Mouse (Mus musculus) kidney, embryonic 16.5 days (tissue): Measurements from ENCODE around the gene Wnt7b. TPM values are rescaled to one million over a fixed set of nuclear protein-coding genes. Genes with fewer than 3 reads are reported as not detected.
A peak's percentile ranks its signal among the peaks of the same experiment; 100 is the strongest.

ENCODE experiments used
- ATAC-seq: fragments of 200-750 bp; cut with Nextera tagmentation; 2 replicates; pipeline ENCODE4 v1.8.0; 2017; ENCODE audit warnings: moderate TSS enrichment; ENCODE audit not compliant: low FRiP score, low TSS enrichment
- H3K27ac ChIP-seq: fragments of 300-500 bp; sonication (generic); 2 replicates; pipeline ENCODE4 v1.5.1; 2014; ENCODE audit warnings: low read length
- H3K27me3 ChIP-seq: fragments of 300-500 bp; sonication (generic); 2 replicates; pipeline ENCODE4 v1.6.1; 2014; ENCODE audit warnings: low read length, control low read depth, mixed read lengths; ENCODE audit not compliant: insufficient read depth
- H3K36me3 ChIP-seq: fragments of 300-500 bp; sonication (generic); 2 replicates; pipeline ENCODE4 v1.6.1; 2014; ENCODE audit warnings: low read length, control low read depth, mixed read lengths; ENCODE audit not compliant: insufficient read depth
- H3K4me1 ChIP-seq: fragments of 300-500 bp; sonication (generic); 2 replicates; pipeline ENCODE4 v1.6.1; 2014; ENCODE audit warnings: low read length, control low read depth, mixed read lengths; ENCODE audit not compliant: insufficient read depth
- H3K4me2 ChIP-seq: fragments of 300-500 bp; sonication (generic); replicated peaks from 2 replicates; pipeline ENCODE4 v1.6.1; 2014; ENCODE audit warnings: low read depth, low read length
- H3K4me3 ChIP-seq: fragments of 300-500 bp; sonication (generic); 2 replicates; pipeline ENCODE4 v1.5.1; 2014; ENCODE audit warnings: mild to moderate bottlenecking, low read length
- H3K9ac ChIP-seq: fragments of 300-500 bp; sonication (generic); replicated peaks from 2 replicates; pipeline ENCODE4 v1.6.1; 2014; ENCODE audit warnings: low read length
- H3K9me3 ChIP-seq: fragments of 300-500 bp; sonication (generic); 2 replicates; pipeline ENCODE4 v1.6.1; 2016; ENCODE audit warnings: low read length, control low read depth
- WGBS: fragments of 180-500 bp; shearing (Covaris S2); extraction: QIAGEN DNeasy Blood & Tissue Kit; methylation state at CpG from one replicate; pipeline ENCODE4 v1.1.7; 2014; 5-methylcytosine and 5-hydroxymethylcytosine counted together
- polyA plus RNA-seq: library from polyadenylated mRNA; unstranded; fragments of >200 nt; fragmentation: Nextera tagmentation; extraction: Ambion mirVana; gene quantifications from 2 replicates; pipeline ENCODE4 v1.2.1, GENCODE M21; 2015

Wnt7b gene
- 21.2 and 22.5 TPM in 2 replicates for polyA plus RNA-seq

GRCm38 (mm10) chr15:85582356-85582910 is at the start of gene Wnt7b:
TSS of gene Wnt7b (minus strand) at chr15:85582473.
- no peak for ATAC-seq
- H3K4me1 ChIP-seq = peaks cover 26% of the 10 kb centered on the region
- H3K27ac ChIP-seq = peak within 1 kb of the TSS; percentile 46; the same call in 1 of the 2 replicates
- H3K9ac ChIP-seq = peak within 1 kb of the TSS; percentile 70
- peak within 1 kb of the TSS; percentile 52 for H3K4me3 ChIP-seq
- no peaks in the 10 kb centered on the region for H3K36me3 ChIP-seq
- whole genome bisulfite sequencing = 3% methylated on average over 19 of the region's 19 CpGs
- H3K9me3 ChIP-seq = no peaks in the 10 kb centered on the region
- peak within 1 kb of the TSS; percentile 71 for H3K4me2 ChIP-seq
- H3K27me3 ChIP-seq = peaks cover 79% of the 10 kb centered on the region

DNA sequence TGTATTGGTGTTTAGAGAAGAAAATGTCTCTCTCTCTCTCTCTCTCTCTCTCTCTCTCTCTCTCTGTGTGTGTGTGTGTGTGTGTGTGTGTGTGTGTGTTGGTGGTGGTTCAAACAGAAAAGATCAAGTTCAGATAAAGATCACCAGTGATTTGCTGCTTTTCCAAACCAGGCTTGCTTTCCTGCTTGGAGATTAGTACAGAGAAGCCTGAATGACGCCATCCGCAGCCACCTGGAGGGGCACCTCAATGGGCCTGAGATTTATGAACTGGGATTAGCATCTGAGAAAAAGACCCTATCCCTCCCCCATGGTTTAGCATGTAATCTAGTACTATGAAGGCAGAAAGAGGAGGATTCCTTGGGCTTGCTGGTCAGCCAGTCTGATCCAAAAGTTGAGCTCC is 49.3 kb upstream of the Wnt7b start:
- Histone ChIP-seq H3K27me3 (peaks cover under 1% of the 10 kb centered on the region; the same call in 1 of the 2 replicates), H3K4me2 (no peak overlapping the region), H3K4me3 (no peak overlapping the region), H3K27ac (0 out of 2 replicates have a peak overlapping the region, but pooled peaks have one; percentile 25), H3K4me1 (peaks cover 23% of the 10 kb centered on the region), H3K9me3 (no peaks in the 10 kb centered on the region), H3K36me3 (no peaks in the 10 kb centered on the region), H3K9ac (no peak overlapping the region; the same call in 1 of the 2 replicates)
- ATAC-seq = no peak
- WGBS = 29% methylated on average over 2 of the region's 2 CpGs

- H3K4me2 ChIP-seq = no peak overlapping the region
- no peak overlapping the region for H3K27ac ChIP-seq
- H3K36me3 ChIP-seq = no peaks in the 10 kb centered on the region
- no peak overlapping the region for H3K9ac ChIP-seq
- ATAC-seq = no peak
- WGBS = 74% methylated on average over 7 of the region's 7 CpGs
- peaks cover 12% of the 10 kb centered on the region; the same call in 1 of the 2 replicates for H3K27me3 ChIP-seq
- no peak overlapping the region for H3K4me3 ChIP-seq
- peaks cover 27% of the 10 kb centered on the region for H3K4me1 ChIP-seq
- no peaks in the 10 kb centered on the region for H3K9me3 ChIP-seq
Measured at GRCm38 (mm10) chr15:85629924-85630545, 47.8 kb upstream of the Wnt7b start.

- Histone ChIP-seq H3K36me3 (no peaks in the 10 kb centered on the region), H3K9me3 (no peaks in the 10 kb centered on the region), H3K4me2 (peak overlapping the region; percentile 86), H3K4me3 (peak overlapping the region; percentile 53), H3K4me1 (peaks cover 10% of the 10 kb centered on the region; the same call in 1 of the 2 replicates), H3K9ac (peak overlapping the region; percentile 80), H3K27me3 (peaks cover 21% of the 10 kb centered on the region; the same call in 1 of the 2 replicates), H3K27ac (no peak overlapping the region)
- ATAC-seq = peak; percentile 40; the same call in 1 of the 2 replicates
- WGBS = 4% methylated on average over 67 of the region's 68 CpGs
Measured at GRCm38 (mm10) chr15:85625666-85626279, 43.5 kb upstream of the Wnt7b start.

GRCm38 (mm10) chr15:85622213-85622612 is 39.9 kb upstream of the Wnt7b start:
- 81% methylated on average over 13 of the region's 13 CpGs for WGBS

GRCm38 (mm10) chr15:85615537-85616100 is 33.3 kb upstream of the Wnt7b start:
- H3K36me3 ChIP-seq = no peaks in the 10 kb centered on the region
- H3K4me3 ChIP-seq = 0 out of 2 replicates have a peak overlapping the region, but pooled peaks have one; percentile 2
- no peaks in the 10 kb centered on the region for H3K27me3 ChIP-seq
- H3K9ac ChIP-seq = peak overlapping the region; percentile 37
- ATAC-seq = no peak
- H3K4me2 ChIP-seq = peak overlapping the region; percentile 44
- peaks cover 41% of the 10 kb centered on the region for H3K4me1 ChIP-seq
- H3K9me3 ChIP-seq = no peaks in the 10 kb centered on the region
- 30% methylated on average over 20 of the region's 21 CpGs for WGBS
- no peak overlapping the region for H3K27ac ChIP-seq

More at GRCm38 (mm10) chr15:85622213-85622612, 39.9 kb upstream of the Wnt7b start:
- H3K9me3 ChIP-seq = no peaks in the 10 kb centered on the region
- H3K27ac ChIP-seq = no peak overlapping the region
- no peak overlapping the region for H3K9ac ChIP-seq
- no peak for ATAC-seq
- H3K4me3 ChIP-seq = no peak overlapping the region
- peaks cover 21% of the 10 kb centered on the region; the same call in 1 of the 2 replicates for H3K27me3 ChIP-seq
- H3K4me2 ChIP-seq = no peak overlapping the region
- H3K36me3 ChIP-seq = no peaks in the 10 kb centered on the region
- peaks cover 7% of the 10 kb centered on the region; the same call in 1 of the 2 replicates for H3K4me1 ChIP-seq

- H3K9me3 ChIP-seq = no peaks in the 10 kb centered on the region
- H3K27ac ChIP-seq = no peak overlapping the region
- H3K4me2 ChIP-seq = peak overlapping the region; percentile 44
- H3K36me3 ChIP-seq = no peaks in the 10 kb centered on the region
- H3K4me1 ChIP-seq = peaks cover 44% of the 10 kb centered on the region
- 0 out of 2 replicates have a peak overlapping the region, but pooled peaks have one; percentile 2 for H3K4me3 ChIP-seq
- H3K9ac ChIP-seq = peak overlapping the region; percentile 37; the same call in 1 of the 2 replicates
- H3K27me3 ChIP-seq = no peaks in the 10 kb centered on the region
- no peak for ATAC-seq
- WGBS = 48% methylated on average over 22 of the region's 22 CpGs
Measured at GRCm38 (mm10) chr15:85615075-85615474, 32.8 kb upstream of the Wnt7b start.

GRCm38 (mm10) chr15:85613358-85614266 is 31.3 kb upstream of the Wnt7b start:
- WGBS = 67% methylated on average over 17 of the region's 17 CpGs
- peak; percentile 43 for ATAC-seq
- H3K9ac ChIP-seq = peak overlapping the region; percentile 29; the same call in 1 of the 2 replicates

More at GRCm38 (mm10) chr15:85613358-85614266, 31.3 kb upstream of the Wnt7b start:
- Histone ChIP-seq H3K27ac (peak overlapping the region; percentile 73), H3K4me3 (no peak overlapping the region), H3K4me1 (peaks cover 44% of the 10 kb centered on the region), H3K36me3 (no peaks in the 10 kb centered on the region), H3K4me2 (no peak overlapping the region), H3K27me3 (no peaks in the 10 kb centered on the region), H3K9me3 (no peaks in the 10 kb centered on the region)
